9 mouse cellular contexts compared by ENCODE assay signal in genomic region chr9:123159330-123159729, GRCm38 (mm10). TPM values are rescaled to one million over a fixed set of nuclear protein-coding genes. Genes with fewer than 3 reads are reported as not detected.
DNase-seq lines count a peak whose midpoint lies in the region; ATAC-seq and TF ChIP-seq lines count a peak whose summit lies in the region.
"Had no signal": no experiment of that assay in that cellular context is flagged by ENCODE, and none has a peak within 500 bp of the region (broad histone marks: within the 10 kb centered on the region; RNA-seq: fewer than 3 reads in every experiment).

No protein-coding gene starts in this region.

- H3K4me2 ChIP-seq in hindbrain, embryonic 14.5 days (replicated peaks), result no peak overlapping the region

- no peaks in the 10 kb centered on the region for H3K36me3 ChIP-seq in hindbrain, embryonic 14.5 days (replicated peaks; ENCODE audit: control insufficient read depth, insufficient read depth)

- H3K4me3 ChIP-seq in gastrocnemius, adult 2 months, result no peak overlapping the region
- no peak overlapping the region for H3K4me3 ChIP-seq in hindbrain, embryonic 14.5 days (replicated peaks; ENCODE audit: low read length)
- H3K4me3 ChIP-seq in left cerebral cortex, adult 2 months, result no peak overlapping the region
- H3K4me3 ChIP-seq: megakaryocyte, embryonic 14.5 days had no signal

- intact Hi-C loops in gastrocnemius, adult 2 months (cut with DNase I), result loop anchor here (1.0 kb wide), 1 partner anchor 94 kb away; no protein-coding TSS in a partner anchor
- intact Hi-C loops in left cerebral cortex, adult 2 months (cut with DNase I), result loop anchor here (1.0 to 5.0 kb wide), 4 partner anchors 94 to 363 kb away; partner anchors contain the start of gene Lars2

- TF ChIP-seq CTCF in gastrocnemius, adult 2 months (IDR thresholded peaks at IDR 0.05), result peak; percentile 82
- TF ChIP-seq CTCF in left cerebral cortex, adult 2 months (IDR thresholded peaks at IDR 0.05), result peak; percentile 92

- no peak overlapping the region for H3K9ac ChIP-seq in hindbrain, embryonic 14.5 days

- H3K27me3 ChIP-seq in hindbrain, embryonic 14.5 days (ENCODE audit: control insufficient read depth, insufficient read depth, low read length), result peaks cover 4% of the 10 kb centered on the region; the same call in 1 of the 2 replicates

- peak; percentile 44 for DNase-seq in gastrocnemius, adult 2 months
- DNase-seq in gastrocnemius, adult 8-10 months (ENCODE audit: low spot score in 2 of 2), result no peak
- peak; percentile 80 for DNase-seq in MEL-GATA-1-ER (ENCODE audit: extremely low read depth, low read depth)
- DNase-seq in cerebellum, postnatal 4 days (ENCODE audit: low spot score in 2 of 2), result peak; percentile 49 to 68
- DNase-seq in hindbrain, embryonic 14.5 days (ENCODE audit: low spot score), result peak; percentile 75
- DNase-seq in left cerebral cortex, adult 2 months (ENCODE audit: extremely low spot score in 1 of 2, low spot score in 2 of 2), result peak; percentile 70 to 78
- peak; percentile 81 for DNase-seq in testis, postnatal 10 days (ENCODE audit: low spot score)

- H3K27ac ChIP-seq in gastrocnemius, adult 2 months, result no peak overlapping the region
- no peak overlapping the region for H3K27ac ChIP-seq in hindbrain, embryonic 14.5 days
- H3K27ac ChIP-seq in left cerebral cortex, adult 2 months, result no peak overlapping the region

- no peaks in the 10 kb centered on the region for H3K9me3 ChIP-seq in hindbrain, embryonic 14.5 days (ENCODE audit: control insufficient read depth, low read length)

- 71% methylated on average over 7 of the region's 7 CpGs for WGBS in hindbrain, embryonic 14.5 days

- no peaks in the 10 kb centered on the region for H3K4me1 ChIP-seq in hindbrain, embryonic 14.5 days (replicated peaks; ENCODE audit: control insufficient read depth, insufficient read depth, low read length)

- no peak for ATAC-seq in hindbrain, embryonic 14.5 days (ENCODE audit: low FRiP score)
- ATAC-seq in megakaryocyte-erythroid progenitor cell, adult 5-6 weeks (replicated peaks; ENCODE audit: low FRiP score, low TSS enrichment, poor library complexity, severe bottlenecking), result peak; percentile 80

RNA-seq across cellular contexts. Expression of gene Clec3b, which starts 8.6 kb away (rescaled TPM):
- total RNA-seq in gastrocnemius, adult 2 months (2021), result 10 to 100 TPM; 33.5 to 50.2 TPM
- total RNA-seq in gastrocnemius, adult 8-10 months (2022), result 10 to 100 TPM; 24.5 to 33.6 (median 28.6) TPM
- 0.60 and 0.64 TPM in 2 replicates for polyA plus RNA-seq in hindbrain, embryonic 14.5 days (2014; fragmentation: Nextera tagmentation; extraction: Ambion mirVana)
- total RNA-seq in left cerebral cortex, adult 2 months (2021), result 1 to 10 TPM; 2.6 to 3.1 TPM
- not detected in 2 replicates for total RNA-seq in megakaryocyte-erythroid progenitor cell, adult 5-6 weeks (2014; fragmentation: Nextera tagmentation)
- total RNA-seq in megakaryocyte-erythroid progenitor cell, adult 5-6 weeks (2017), result not detected in 2 replicates

RNA-seq across cellular contexts. Expression of gene Exosc7, which starts 46.3 kb away (rescaled TPM):
- 10 to 100 TPM; 18.3 to 21.3 TPM for total RNA-seq in gastrocnemius, adult 2 months (2021)
- total RNA-seq in gastrocnemius, adult 8-10 months (2022), result 10 to 100 TPM; 20.5 to 25.8 (median 22.0) TPM
- 73.2 and 76.4 TPM in 2 replicates for polyA plus RNA-seq in hindbrain, embryonic 14.5 days (2014; fragmentation: Nextera tagmentation; extraction: Ambion mirVana)
- total RNA-seq in left cerebral cortex, adult 2 months (2021), result 10 to 100 TPM; 43.0 to 48.9 TPM
- 104 and 111 TPM in 2 replicates for total RNA-seq in megakaryocyte-erythroid progenitor cell, adult 5-6 weeks (2014; fragmentation: Nextera tagmentation)
- total RNA-seq in megakaryocyte-erythroid progenitor cell, adult 5-6 weeks (2017), result 108 and 123 TPM in 2 replicates

RNA-seq across cellular contexts. Expression of gene Zdhhc3, which starts 46.3 kb away (rescaled TPM):
- 10 to 100 TPM; 53.2 to 55.8 TPM for total RNA-seq in gastrocnemius, adult 2 months (2021)
- total RNA-seq in gastrocnemius, adult 8-10 months (2022), result 10 to 100 TPM; 63.9 to 75.0 (median 69.9) TPM
- 63.6 and 71.7 TPM in 2 replicates for polyA plus RNA-seq in hindbrain, embryonic 14.5 days (2014; fragmentation: Nextera tagmentation; extraction: Ambion mirVana)
- total RNA-seq in left cerebral cortex, adult 2 months (2021), result 10 to 100 TPM; 61.9 to 68.6 TPM
- total RNA-seq in megakaryocyte-erythroid progenitor cell, adult 5-6 weeks (2014; fragmentation: Nextera tagmentation), result 53.0 and 65.0 TPM in 2 replicates
- total RNA-seq in megakaryocyte-erythroid progenitor cell, adult 5-6 weeks (2017), result 31.2 and 37.7 TPM in 2 replicates

RNA-seq across cellular contexts. Expression of gene Cdcp1, which starts 56.5 kb away (rescaled TPM):
- total RNA-seq in gastrocnemius, adult 2 months (2021), result not detected
- not detected for total RNA-seq in gastrocnemius, adult 8-10 months (2022)
- polyA plus RNA-seq in hindbrain, embryonic 14.5 days (2014; fragmentation: Nextera tagmentation; extraction: Ambion mirVana), result 0.09 and 0.33 TPM in 2 replicates
- under 1 TPM in 1 of 2 experiments, not detected in 1; 0.29 TPM for total RNA-seq in left cerebral cortex, adult 2 months (2021)
- total RNA-seq in megakaryocyte-erythroid progenitor cell, adult 5-6 weeks (2014; fragmentation: Nextera tagmentation), result 0.57 and 1.2 TPM in 2 replicates
- total RNA-seq in megakaryocyte-erythroid progenitor cell, adult 5-6 weeks (2017), result 0.38 and 0.72 TPM in 2 replicates

Comparison
In these comparisons a context has a peak if more than half of its experiments do, and no peak if none do; other contexts are left out.
1. DNase-seq: peak in gastrocnemius, adult 2 months (single experiment), MEL-GATA-1-ER (single experiment), cerebellum, postnatal 4 days (2 of 2), hindbrain, embryonic 14.5 days (single experiment), left cerebral cortex, adult 2 months (2 of 2) and testis, postnatal 10 days (single experiment); none in gastrocnemius, adult 8-10 months (0 of 2).
2. RNA of gene Clec3b, which starts 8.6 kb away (total RNA-seq): 33.5 to 50.2 TPM in gastrocnemius, adult 2 months and 24.5 to 33.6 TPM in gastrocnemius, adult 8-10 months; 2.6 to 3.1 TPM in left cerebral cortex, adult 2 months and not detected in megakaryocyte-erythroid progenitor cell, adult 5-6 weeks; every median in the first group is over 4 times any median in the second.